Mouse (Mus musculus): Measurements from ENCODE around the gene Spaca1. TPM values are rescaled to one million over a fixed set of nuclear protein-coding genes. Genes with fewer than 3 reads are reported as not detected.

Spaca1 gene
- not detected in 2 replicates for polyA plus RNA-seq (2012)

DNA sequence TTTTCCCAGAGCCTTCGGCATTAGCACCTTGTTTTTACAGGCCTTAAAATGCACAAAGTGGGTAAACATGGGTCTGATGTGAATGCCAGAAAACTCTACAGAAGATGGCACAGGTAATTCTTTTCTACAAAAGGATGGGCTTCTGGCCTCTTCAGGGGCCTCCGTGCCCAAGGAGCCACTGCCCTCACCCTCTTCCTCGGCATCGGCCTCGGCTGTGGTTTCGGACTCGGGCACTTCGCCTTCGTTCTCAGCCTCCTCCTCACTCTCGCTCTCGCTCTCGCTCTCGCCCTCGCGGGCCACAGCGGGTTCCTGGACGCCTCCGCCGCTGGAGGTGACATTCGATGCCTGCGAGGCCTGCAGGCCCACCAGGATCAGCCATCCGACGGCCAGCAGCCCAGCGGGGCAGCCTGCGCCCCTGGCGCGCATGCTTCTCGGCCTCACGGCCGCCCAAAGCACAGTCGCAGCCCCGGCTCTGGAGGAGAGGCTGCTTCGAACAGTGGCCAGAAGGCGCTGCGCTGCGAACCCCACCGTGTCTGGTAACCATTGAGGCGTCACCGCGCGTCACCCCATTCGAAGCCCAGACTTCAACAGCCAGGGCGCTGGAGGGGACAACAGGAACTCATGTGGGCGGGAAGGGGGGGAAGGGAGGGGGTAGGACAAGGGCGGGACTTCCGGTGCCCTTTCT is at the start of gene Spaca1:
Gene Spaca1 (minus strand): TSS at position 621 of the 685 bp plus-strand sequence.
- TF ChIP-seq GATA1 (IDR thresholded peaks at IDR 0.05; ENCODE audit: low read length), result no peak

DNA sequence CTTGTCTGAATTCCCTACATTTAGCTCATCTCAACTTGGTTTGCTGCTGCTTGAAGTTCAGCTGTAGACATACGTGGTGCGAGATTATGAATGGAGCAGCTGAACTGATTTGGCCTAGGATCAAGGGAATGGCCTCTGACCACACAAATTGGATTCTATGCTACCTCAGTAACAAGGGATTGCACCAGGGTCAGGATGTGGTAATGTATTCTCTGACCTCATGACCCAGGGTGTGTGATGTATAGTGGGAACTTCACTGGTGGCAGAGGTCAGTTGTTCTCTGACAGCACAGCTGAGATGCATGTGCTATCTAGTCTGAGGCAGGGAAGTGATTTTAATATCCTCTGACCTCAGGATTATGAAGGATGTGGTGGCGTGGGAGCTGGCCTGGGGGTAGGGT is 31.1 kb upstream of the Spaca1 start:
- no peak for TF ChIP-seq GATA1 (IDR thresholded peaks at IDR 0.05; ENCODE audit: low read length)

DNA sequence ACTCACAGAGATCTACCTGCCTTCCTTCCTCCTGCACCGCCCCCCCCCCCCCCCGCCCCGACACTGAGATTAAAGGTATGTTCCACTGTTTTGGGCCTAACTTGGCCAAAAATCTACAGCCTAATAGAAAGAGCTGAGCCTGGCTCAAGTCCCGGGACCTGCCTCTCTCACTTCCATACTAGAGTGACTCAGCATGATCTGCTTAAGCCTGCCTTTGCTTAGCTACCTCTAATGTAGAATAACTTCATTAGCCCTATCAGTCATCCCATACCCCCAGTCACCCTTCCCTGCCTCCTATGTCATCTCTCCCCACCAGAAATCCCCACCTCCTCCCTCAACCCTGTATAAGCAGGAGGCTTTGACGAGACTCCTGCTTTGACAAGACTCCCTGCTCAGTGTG is 19.0 kb upstream of the Spaca1 start:
- TF ChIP-seq GATA1 (IDR thresholded peaks at IDR 0.05; ENCODE audit: low read length), result no peak

- TF ChIP-seq GATA1 (IDR thresholded peaks at IDR 0.05; ENCODE audit: low read length), result no peak
Measured at GRCm38 (mm10) chr4:34058320-34058719, 8.3 kb upstream of the Spaca1 start.

DNA sequence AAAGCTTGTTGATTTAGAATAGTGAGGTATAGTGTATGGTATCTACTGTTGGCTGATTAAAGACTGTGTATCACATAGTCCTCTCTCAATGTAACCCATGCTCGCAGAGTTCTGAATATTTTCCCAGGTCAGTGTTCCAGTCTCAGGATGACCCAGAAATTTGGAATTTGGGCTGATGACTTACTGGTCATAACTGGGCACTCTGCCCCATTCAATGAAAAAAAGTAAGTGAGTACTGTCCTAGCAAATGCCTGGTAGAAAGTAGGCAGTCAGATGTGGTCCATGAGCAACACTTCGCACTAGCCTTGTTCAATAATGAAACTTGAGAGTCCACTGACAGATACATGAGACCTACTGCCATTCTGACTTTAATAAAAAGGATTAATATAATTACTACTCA is 23.2 kb downstream of the Spaca1 start:
- TF ChIP-seq GATA1 (IDR thresholded peaks at IDR 0.05; ENCODE audit: low read length), result no peak

DNA sequence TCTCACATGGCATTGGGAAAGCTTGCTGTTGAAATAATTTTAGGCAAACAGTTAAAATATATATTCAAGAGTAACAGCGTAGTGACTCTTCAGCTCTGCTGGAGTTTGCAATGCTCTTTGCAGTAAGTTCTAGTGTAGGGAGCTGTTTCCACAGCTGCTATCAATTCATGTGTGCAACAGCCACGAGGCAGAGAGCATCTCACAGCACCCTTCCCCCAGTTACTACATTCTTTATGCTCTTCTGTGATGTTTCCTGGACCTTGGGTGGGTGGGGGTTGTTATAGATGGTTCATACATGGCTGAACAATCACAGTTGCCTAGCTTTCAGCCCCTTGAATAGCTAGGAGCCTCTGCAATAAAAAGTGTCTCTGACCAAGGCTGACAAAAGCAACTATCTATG is 28.5 kb downstream of the Spaca1 start:
- no peak for TF ChIP-seq GATA1 (IDR thresholded peaks at IDR 0.05; ENCODE audit: low read length)

GRCm38 (mm10) chr4:33996382-33996781 is 53.6 kb downstream of the Spaca1 start:
- TF ChIP-seq GATA1 (IDR thresholded peaks at IDR 0.05; ENCODE audit: low read length), result no peak

GRCm38 (mm10) chr4:33992687-33993086 is 57.3 kb downstream of the Spaca1 start:
- TF ChIP-seq GATA1 (IDR thresholded peaks at IDR 0.05; ENCODE audit: low read length), result no peak

- TF ChIP-seq GATA1 (IDR thresholded peaks at IDR 0.05; ENCODE audit: low read length), result no peak
Measured at GRCm38 (mm10) chr4:33988466-33989089, 61.4 kb downstream of the Spaca1 start.

Other genes starting within 250 kb of the Spaca1 start
- not detected in 2 replicates for gene Cnr1, start 125.6 kb downstream of the Spaca1 start, polyA plus RNA-seq (2012)